Mouse (Mus musculus) liver, embryonic 14.5 days (tissue): ENCODE results near the gene Zfp64. TPM values are rescaled to one million over a fixed set of nuclear protein-coding genes. Genes with fewer than 3 reads are reported as not detected.

Source experiments
- ATAC-seq: fragments of 200-750 bp; cut with Nextera tagmentation; 2 replicates; pipeline ENCODE4 v1.8.0; 2017; ENCODE audit warnings: moderate number of reproducible peaks, mild to moderate bottlenecking, moderate library complexity; ENCODE audit not compliant: insufficient read depth
- DNase-seq, 3 experiments: peaks; one replicate each; pipeline ENCODE4 v3.0.0-alpha.2; 2012 to 2013; ENCODE audit warnings: low read depth in 3 of 3, low spot score in 3 of 3
- H3K27ac ChIP-seq: fragments of 300-500 bp; sonication (generic); 2 replicates; pipeline ENCODE4 v1.5.1; 2014; ENCODE audit warnings: moderate library complexity, mild to moderate bottlenecking, control low read depth, inconsistent platforms
- H3K27me3 ChIP-seq: fragments of 300-500 bp; sonication (generic); 2 replicates; pipeline ENCODE4 v1.6.1; 2014; ENCODE audit warnings: mild to moderate bottlenecking, low read length, moderate library complexity; ENCODE audit not compliant: control insufficient read depth, insufficient read depth
- H3K36me3 ChIP-seq: fragments of 300-500 bp; sonication (generic); replicated peaks from 2 replicates; pipeline ENCODE4 v1.6.1; 2014; ENCODE audit warnings: low read depth; ENCODE audit not compliant: control insufficient read depth, insufficient read depth
- H3K4me1 ChIP-seq, 2 experiments: fragments of 200-500 bp in 1 of 2; fragments of 300-500 bp in 1 of 2; sonication (generic) in 1 of 2; replicated peaks; 2 replicates each; pipeline ENCODE4 v1.6.1; 2012 to 2014; ENCODE audit warnings: antibody characterized with exemption in 1 of 2, inconsistent platforms in 1 of 2, low read length in 1 of 2; ENCODE audit not compliant: control insufficient read depth in 2 of 2, insufficient read depth in 2 of 2
- H3K4me2 ChIP-seq: fragments of 300-500 bp; sonication (generic); 2 replicates; pipeline ENCODE4 v1.6.1; 2014; ENCODE audit warnings: low read depth, mild to moderate bottlenecking, control low read depth, moderate library complexity
- H3K4me3 ChIP-seq, 2 experiments: fragments of 200-500 bp in 1 of 2; fragments of 300-500 bp in 1 of 2; sonication (generic) in 1 of 2; 2 replicates each; pipeline ENCODE4 v1.5.1; 2012 to 2014; ENCODE audit warnings: low read depth in 2 of 2, low read length in 2 of 2, mild to moderate bottlenecking in 2 of 2, control low read depth in 1 of 2, inconsistent platforms in 1 of 2, moderate library complexity in 1 of 2; ENCODE audit not compliant: insufficient read depth in 1 of 2
- H3K9ac ChIP-seq: fragments of 300-500 bp; sonication (generic); replicated peaks from 2 replicates; pipeline ENCODE4 v1.6.1; 2014; ENCODE audit warnings: mild to moderate bottlenecking, control low read depth, moderate library complexity
- H3K9me3 ChIP-seq: fragments of 300-500 bp; sonication (generic); 2 replicates; pipeline ENCODE4 v1.6.1; 2016; ENCODE audit warnings: low read length, mixed read lengths; ENCODE audit not compliant: control insufficient read depth
- CTCF ChIP-seq: IDR thresholded peaks from 2 replicates; pipeline ENCODE4 v1.5.1; 2016; ENCODE audit warnings: antibody characterized with exemption, low read depth, control low read depth
- EP300 ChIP-seq: IDR thresholded peaks from 2 replicates; pipeline ENCODE4 v1.6.1; 2016; ENCODE audit warnings: antibody characterized with exemption, low read depth
- WGBS: fragments of 180-500 bp; shearing (Covaris S2); extraction: QIAGEN DNeasy Blood & Tissue Kit; methylation state at CpG from one replicate; pipeline ENCODE4 v1.1.7; 2014; ENCODE audit not compliant: insufficient replicate concordance; 5-methylcytosine and 5-hydroxymethylcytosine counted together
- polyA plus RNA-seq, 2 experiments: library from polyadenylated mRNA; depleted of rRNA in 1 of 2; stranded (reverse) in 1 of 2; unstranded in 1 of 2; fragments of >200 nt; fragmentation: Nextera tagmentation in 1 of 2; extraction: Ambion mirVana in 1 of 2; gene quantifications; 2 replicates each; pipeline versions ENCODE4 v1.2.1 to v1.2.3; 2012 to 2014

Gene Zfp64
- polyA plus RNA-seq (2012; rRNA removed) (7.2 and 7.6 TPM in 2 replicates), polyA plus RNA-seq (2014; fragmentation: Nextera tagmentation; extraction: Ambion mirVana) (7.1 and 9.4 TPM in 2 replicates)

GRCm38 (mm10) chr2:168954835-168955716, at the start of gene Zfp64:
TSS of gene Zfp64 (minus strand) at chr2:168955587.
- DNase-seq (peak; percentile 65 to 71 (median 69)), ATAC-seq (peak; percentile 90)
- Histone ChIP-seq H3K4me1 (peaks cover 3 to 18% of the 10 kb centered on the region in 2 experiments; a peak in 3 of 4 replicates), H3K4me3 (peak within 1 kb of the TSS; percentile 71 to 74), H3K27me3 (no peaks in the 10 kb centered on the region), H3K27ac (peak within 1 kb of the TSS; percentile 43), H3K4me2 (peak within 1 kb of the TSS; percentile 74), H3K9me3 (no peaks in the 10 kb centered on the region), H3K9ac (peak within 1 kb of the TSS; percentile 78), H3K36me3 (peaks cover 3% of the 10 kb centered on the region; the same call in 1 of the 2 replicates)
- TF ChIP-seq CTCF (peak; percentile 77), EP300 (no peak)
- under 1% methylated on average over 52 of the region's 52 CpGs for WGBS

- Histone ChIP-seq H3K4me3 (no peak overlapping the region), H3K27me3 (no peaks in the 10 kb centered on the region), H3K9ac (no peak overlapping the region), H3K27ac (no peak overlapping the region), H3K4me2 (no peak overlapping the region), H3K36me3 (no peaks in the 10 kb centered on the region), H3K9me3 (no peaks in the 10 kb centered on the region), H3K4me1 (no peaks in the 10 kb centered on the region)
- peak; percentile 45 for TF ChIP-seq CTCF
- no peak for TF ChIP-seq EP300
- ATAC-seq (no peak), DNase-seq (no peak)
- 66% methylated on average over 22 of the region's 22 CpGs for WGBS
Observed at GRCm38 (mm10) chr2:168992642-168993420, 37.4 kb upstream of the Zfp64 start.

GRCm38 (mm10) chr2:168990957-168991356, 35.6 kb upstream of the Zfp64 start:
- no peak overlapping the region for H3K9ac ChIP-seq
- DNase-seq (no peak), ATAC-seq (no peak)
- H3K4me3 ChIP-seq = no peak overlapping the region
- H3K36me3 ChIP-seq = no peaks in the 10 kb centered on the region
- 76% methylated on average over 4 of the region's 4 CpGs for WGBS
- H3K27me3 ChIP-seq = no peaks in the 10 kb centered on the region
- no peaks in the 10 kb centered on the region for H3K4me1 ChIP-seq
- H3K27ac ChIP-seq = no peak overlapping the region
- H3K9me3 ChIP-seq = no peaks in the 10 kb centered on the region
- no peak overlapping the region for H3K4me2 ChIP-seq
- TF ChIP-seq CTCF = no peak
- no peak for TF ChIP-seq EP300

GRCm38 (mm10) chr2:168990061-168990753, 34.8 kb upstream of the Zfp64 start:
- DNase-seq (no peak), ATAC-seq (no peak)
- Histone ChIP-seq H3K4me1 (no peaks in the 10 kb centered on the region), H3K27ac (no peak overlapping the region), H3K9ac (no peak overlapping the region), H3K36me3 (no peaks in the 10 kb centered on the region), H3K4me3 (no peak overlapping the region), H3K4me2 (no peak overlapping the region), H3K9me3 (no peaks in the 10 kb centered on the region), H3K27me3 (no peaks in the 10 kb centered on the region)
- 55% methylated on average over 13 of the region's 13 CpGs for WGBS
- TF ChIP-seq EP300 (no peak), CTCF (peak; percentile 42; the same call in 1 of the 2 replicates)
